Mouse (Mus musculus): ENCODE measurements around the gene Hamp2. TPM values are rescaled to one million over a fixed set of nuclear protein-coding genes. Genes with fewer than 3 reads are reported as not detected.
"Not testable (repeated sequence)": the region's sequence is repeated elsewhere in the genome, so short reads cannot be mapped to it uniquely, and the experiment has no call there.

Hamp2 gene
- polyA plus RNA-seq (2016; fragmentation: Nextera tagmentation; extraction: Ambion mirVana): not detected in 2 replicates

- H3K27ac ChIP-seq (replicated peaks); H3K9me3 ChIP-seq; H3K36me3 ChIP-seq (replicated peaks); H3K4me3 ChIP-seq; H3K4me1 ChIP-seq; DNase-seq (ENCODE audit: low spot score); H3K27me3 ChIP-seq (replicated peaks; ENCODE audit: low read depth, poor library complexity, severe bottlenecking): not testable (repeated sequence)
- 79% methylated on average over 2 of the region's 2 CpGs for WGBS
Measured at GRCm38 (mm10) chr7:30924581-30924980, at the start of gene Hamp2. Gene Hamp2 (minus strand): TSS chr7:30924681.

GRCm38 (mm10) chr7:30973501-30974289, 49.2 kb upstream of the Hamp2 start, which contains the start of gene Fam187b:
Gene Fam187b (plus strand): TSS chr7:30973790.
- WGBS: under 1% methylated on average over 37 of the region's 37 CpGs
- Histone ChIP-seq H3K27me3 (replicated peaks; ENCODE audit: low read depth, poor library complexity, severe bottlenecking) (peaks cover 23% of the 10 kb centered on the region), H3K36me3 (replicated peaks) (peaks cover 16% of the 10 kb centered on the region), H3K4me3 (peak within 1 kb of the TSS; percentile 63), H3K9me3 (no peaks in the 10 kb centered on the region), H3K4me1 (peaks cover 21% of the 10 kb centered on the region), H3K27ac (replicated peaks) (peak within 1 kb of the TSS; percentile 82)
- peak; percentile 88 for DNase-seq (ENCODE audit: low spot score)

- DNase-seq (ENCODE audit: low spot score): peak; percentile 72
- under 1% methylated on average over 19 of the region's 19 CpGs for WGBS
- Histone ChIP-seq H3K36me3 (replicated peaks) (peaks cover 19% of the 10 kb centered on the region), H3K27me3 (replicated peaks; ENCODE audit: low read depth, poor library complexity, severe bottlenecking) (peaks cover 23% of the 10 kb centered on the region), H3K4me1 (peaks cover 21% of the 10 kb centered on the region), H3K27ac (replicated peaks) (peak within 1 kb of the TSS; percentile 82), H3K9me3 (no peaks in the 10 kb centered on the region), H3K4me3 (peak within 1 kb of the TSS; percentile 63)
Measured at GRCm38 (mm10) chr7:30973251-30973500, 48.7 kb upstream of the Hamp2 start, which contains the start of gene Lsr. Gene Lsr (minus strand): TSS chr7:30973464.

- no peaks in the 10 kb centered on the region for H3K9me3 ChIP-seq
- whole genome bisulfite sequencing: 3% methylated on average over 41 of the region's 41 CpGs
- peak overlapping the region; percentile 63 for H3K4me3 ChIP-seq
- DNase-seq (ENCODE audit: low spot score): no peak
- peaks cover 20% of the 10 kb centered on the region for H3K36me3 ChIP-seq (replicated peaks)
- H3K4me1 ChIP-seq: peaks cover 21% of the 10 kb centered on the region
- peak overlapping the region; percentile 82 for H3K27ac ChIP-seq (replicated peaks)
- peaks cover 23% of the 10 kb centered on the region for H3K27me3 ChIP-seq (replicated peaks; ENCODE audit: low read depth, poor library complexity, severe bottlenecking)
Measured at GRCm38 (mm10) chr7:30972426-30973250, 48.2 kb upstream of the Hamp2 start.

GRCm38 (mm10) chr7:30971901-30972300, 47.4 kb upstream of the Hamp2 start:
- H3K9me3 ChIP-seq: no peaks in the 10 kb centered on the region
- no peak overlapping the region for H3K27ac ChIP-seq (replicated peaks)
- H3K4me1 ChIP-seq: peaks cover 28% of the 10 kb centered on the region
- peaks cover 23% of the 10 kb centered on the region for H3K36me3 ChIP-seq (replicated peaks)
- peak overlapping the region; percentile 63 for H3K4me3 ChIP-seq
- WGBS: 91% methylated on average over 15 of the region's 15 CpGs
- DNase-seq (ENCODE audit: low spot score): no peak
- H3K27me3 ChIP-seq (replicated peaks; ENCODE audit: low read depth, poor library complexity, severe bottlenecking): peaks cover 23% of the 10 kb centered on the region

GRCm38 (mm10) chr7:30969174-30969573, 44.7 kb upstream of the Hamp2 start:
- Histone ChIP-seq H3K4me3 (no peak overlapping the region), H3K27ac (replicated peaks) (no peak overlapping the region), H3K36me3 (replicated peaks) (peaks cover 23% of the 10 kb centered on the region), H3K9me3 (no peaks in the 10 kb centered on the region), H3K4me1 (peaks cover 30% of the 10 kb centered on the region), H3K27me3 (replicated peaks; ENCODE audit: low read depth, poor library complexity, severe bottlenecking) (peaks cover 23% of the 10 kb centered on the region)
- DNase-seq (ENCODE audit: low spot score): no peak
- 80% methylated on average over 4 of the region's 4 CpGs for WGBS

- Histone ChIP-seq H3K36me3 (replicated peaks) (peaks cover 23% of the 10 kb centered on the region), H3K4me3 (no peak overlapping the region), H3K27me3 (replicated peaks; ENCODE audit: low read depth, poor library complexity, severe bottlenecking) (peaks cover 22% of the 10 kb centered on the region), H3K27ac (replicated peaks) (no peak overlapping the region), H3K9me3 (no peaks in the 10 kb centered on the region), H3K4me1 (peaks cover 27% of the 10 kb centered on the region)
- 91% methylated on average over 8 of the region's 8 CpGs for WGBS
- DNase-seq (ENCODE audit: low spot score): no peak
Measured at GRCm38 (mm10) chr7:30968611-30969010, 44.1 kb upstream of the Hamp2 start.

GRCm38 (mm10) chr7:30966657-30967056, 42.2 kb upstream of the Hamp2 start:
- 74% methylated on average over 3 of the region's 3 CpGs for WGBS
- H3K4me1 ChIP-seq: peaks cover 9% of the 10 kb centered on the region
- H3K27ac ChIP-seq (replicated peaks): no peak overlapping the region
- H3K9me3 ChIP-seq: no peaks in the 10 kb centered on the region
- peaks cover 3% of the 10 kb centered on the region; the same call in 1 of the 2 replicates for H3K27me3 ChIP-seq (replicated peaks; ENCODE audit: low read depth, poor library complexity, severe bottlenecking)
- DNase-seq (ENCODE audit: low spot score): no peak
- H3K36me3 ChIP-seq (replicated peaks): peaks cover 29% of the 10 kb centered on the region
- H3K4me3 ChIP-seq: no peak overlapping the region

GRCm38 (mm10) chr7:30965677-30966076, 41.2 kb upstream of the Hamp2 start:
- Histone ChIP-seq H3K27ac (replicated peaks) (no peak overlapping the region), H3K36me3 (replicated peaks) (peaks cover 35% of the 10 kb centered on the region), H3K4me3 (no peak overlapping the region)

GRCm38 (mm10) chr7:30964366-30964765, 39.9 kb upstream of the Hamp2 start:
- Histone ChIP-seq H3K27ac (replicated peaks) (no peak overlapping the region), H3K27me3 (replicated peaks; ENCODE audit: low read depth, poor library complexity, severe bottlenecking) (no peaks in the 10 kb centered on the region), H3K9me3 (no peaks in the 10 kb centered on the region), H3K4me3 (no peak overlapping the region), H3K4me1 (peaks cover 9% of the 10 kb centered on the region; the same call in 1 of the 2 replicates), H3K36me3 (replicated peaks) (peaks cover 41% of the 10 kb centered on the region)
- DNase-seq (ENCODE audit: low spot score): no peak
- WGBS: 87% methylated on average over 7 of the region's 7 CpGs

More at GRCm38 (mm10) chr7:30965677-30966076, 41.2 kb upstream of the Hamp2 start:
- 77% methylated on average over 14 of the region's 14 CpGs for WGBS
- no peak for DNase-seq (ENCODE audit: low spot score)
- H3K9me3 ChIP-seq: no peaks in the 10 kb centered on the region
- H3K4me1 ChIP-seq: peaks cover 9% of the 10 kb centered on the region; the same call in 1 of the 2 replicates
- H3K27me3 ChIP-seq (replicated peaks; ENCODE audit: low read depth, poor library complexity, severe bottlenecking): no peaks in the 10 kb centered on the region

- 93% methylated on average over 5 of the region's 5 CpGs for WGBS
- peaks cover 45% of the 10 kb centered on the region for H3K36me3 ChIP-seq (replicated peaks)
Measured at GRCm38 (mm10) chr7:30962862-30963261, 38.4 kb upstream of the Hamp2 start.

GRCm38 (mm10) chr7:30959786-30960349, 35.4 kb upstream of the Hamp2 start:
- Histone ChIP-seq H3K9me3 (no peaks in the 10 kb centered on the region), H3K27me3 (replicated peaks; ENCODE audit: low read depth, poor library complexity, severe bottlenecking) (no peaks in the 10 kb centered on the region), H3K27ac (replicated peaks) (no peak overlapping the region), H3K4me3 (no peak overlapping the region), H3K36me3 (replicated peaks) (peaks cover 46% of the 10 kb centered on the region), H3K4me1 (peaks cover 21% of the 10 kb centered on the region)
- DNase-seq (ENCODE audit: low spot score): no peak
- WGBS: 84% methylated on average over 6 of the region's 6 CpGs

More at GRCm38 (mm10) chr7:30962862-30963261, 38.4 kb upstream of the Hamp2 start:
- H3K4me3 ChIP-seq: no peak overlapping the region
- H3K4me1 ChIP-seq: peaks cover 17% of the 10 kb centered on the region
- H3K27ac ChIP-seq (replicated peaks): no peak overlapping the region
- DNase-seq (ENCODE audit: low spot score): no peak
- no peaks in the 10 kb centered on the region for H3K9me3 ChIP-seq
- no peaks in the 10 kb centered on the region for H3K27me3 ChIP-seq (replicated peaks; ENCODE audit: low read depth, poor library complexity, severe bottlenecking)
